Mouse (Mus musculus) erythroblast, embryonic 14.5 days (primary cell): Measurements from ENCODE around the gene Sapcd1. TPM values are rescaled to one million over a fixed set of nuclear protein-coding genes. Genes with fewer than 3 reads are reported as not detected.
A peak's percentile ranks its signal among the peaks of the same experiment; 100 is the strongest.

ENCODE experiments used
- H3K27me3 ChIP-seq: 2 replicates; pipeline ENCODE4 v1.6.1; 2012; ENCODE audit warnings: inconsistent platforms; ENCODE audit not compliant: control insufficient read depth
- H3K36me3 ChIP-seq: 2 replicates; pipeline ENCODE4 v1.6.1; 2012; ENCODE audit warnings: mild to moderate bottlenecking, inconsistent platforms; ENCODE audit not compliant: control insufficient read depth
- H3K4me1 ChIP-seq: 2 replicates; pipeline ENCODE4 v1.6.1; 2012; ENCODE audit warnings: inconsistent platforms; ENCODE audit not compliant: control insufficient read depth
- H3K4me3 ChIP-seq: replicated peaks from 2 replicates; pipeline ENCODE3; 2012; ENCODE audit warnings: moderate library complexity, mild to moderate bottlenecking, inconsistent platforms
- H3K9me3 ChIP-seq: 2 replicates; pipeline ENCODE4 v1.6.1; 2012; ENCODE audit warnings: low read length, inconsistent platforms, mixed read lengths; ENCODE audit not compliant: control insufficient read depth
- GATA1 ChIP-seq: IDR thresholded peaks from 2 replicates; pipeline ENCODE4 v1.6.1; 2012; ENCODE audit warnings: low read length, inconsistent platforms, mixed read lengths
- TAL1 ChIP-seq: IDR thresholded peaks from 3 replicates; pipeline ENCODE4 v1.6.1; 2012; ENCODE audit warnings: low read length, inconsistent platforms, mixed read lengths
- polyA plus RNA-seq: library from polyadenylated mRNA; stranded (reverse); fragments of >175 nt; gene quantifications from 2 replicates; pipeline ENCODE4 v1.2.3, GENCODE M21; 2012

Sapcd1 gene
- polyA plus RNA-seq, 1 experiment, result 0.87 TPM

GRCm38 (mm10) chr17:35057090-35057489, 29.3 kb upstream of the Sapcd1 start:
- Histone ChIP-seq H3K36me3 (peaks cover 58% of the 10 kb centered on the region), H3K4me1 (peaks cover 67% of the 10 kb centered on the region)
- TF ChIP-seq GATA1 (no peak), TAL1 (no peak)

DNA sequence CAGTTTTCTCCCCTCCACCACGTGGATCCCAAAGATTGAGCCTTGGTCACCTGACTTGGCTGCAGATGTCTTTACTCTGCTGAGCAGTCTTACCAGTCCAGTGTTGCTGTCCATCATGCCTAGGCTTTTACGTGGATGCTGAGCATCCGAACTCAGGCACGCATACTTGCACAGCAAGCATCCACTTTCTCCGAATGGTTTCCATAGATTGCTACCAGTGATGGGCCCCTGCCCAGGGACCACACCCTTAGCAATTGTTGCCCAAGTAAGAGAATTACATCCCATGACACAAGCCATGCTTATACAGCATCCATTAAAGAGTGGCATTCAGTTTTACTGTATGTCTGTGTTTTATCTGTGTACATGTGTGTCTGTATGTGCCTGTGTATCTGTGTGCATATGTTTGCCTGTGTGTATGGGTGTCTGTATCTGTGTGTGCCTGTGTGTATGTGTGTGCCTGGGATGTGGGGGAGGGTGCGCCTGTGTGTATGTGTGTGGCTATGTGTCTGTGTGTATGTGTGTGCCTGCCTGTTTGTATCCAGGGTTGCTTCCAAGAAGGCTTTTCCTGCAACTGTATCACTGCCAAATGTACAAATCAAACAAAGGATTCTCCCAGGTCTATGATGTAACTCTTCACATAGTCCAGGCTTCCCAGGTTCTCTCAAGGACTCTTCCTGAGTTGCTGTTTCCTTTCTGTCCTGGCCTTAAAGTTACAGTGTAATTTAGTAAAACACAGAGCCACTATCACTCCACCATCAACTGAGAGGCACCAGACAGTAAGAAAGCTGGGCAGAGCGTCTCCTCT, 28.1 kb upstream of the Sapcd1 start:
- no peak overlapping the region for H3K4me3 ChIP-seq
- peaks cover 9% of the 10 kb centered on the region for H3K27me3 ChIP-seq
- peaks cover 70% of the 10 kb centered on the region for H3K4me1 ChIP-seq
- TF ChIP-seq TAL1 (no peak), GATA1 (no peak)
- peaks cover 56% of the 10 kb centered on the region for H3K36me3 ChIP-seq
- no peaks in the 10 kb centered on the region for H3K9me3 ChIP-seq

More at GRCm38 (mm10) chr17:35057090-35057489, 29.3 kb upstream of the Sapcd1 start:
- peaks cover 13% of the 10 kb centered on the region for H3K27me3 ChIP-seq
- no peak overlapping the region for H3K4me3 ChIP-seq
- no peaks in the 10 kb centered on the region for H3K9me3 ChIP-seq

DNA sequence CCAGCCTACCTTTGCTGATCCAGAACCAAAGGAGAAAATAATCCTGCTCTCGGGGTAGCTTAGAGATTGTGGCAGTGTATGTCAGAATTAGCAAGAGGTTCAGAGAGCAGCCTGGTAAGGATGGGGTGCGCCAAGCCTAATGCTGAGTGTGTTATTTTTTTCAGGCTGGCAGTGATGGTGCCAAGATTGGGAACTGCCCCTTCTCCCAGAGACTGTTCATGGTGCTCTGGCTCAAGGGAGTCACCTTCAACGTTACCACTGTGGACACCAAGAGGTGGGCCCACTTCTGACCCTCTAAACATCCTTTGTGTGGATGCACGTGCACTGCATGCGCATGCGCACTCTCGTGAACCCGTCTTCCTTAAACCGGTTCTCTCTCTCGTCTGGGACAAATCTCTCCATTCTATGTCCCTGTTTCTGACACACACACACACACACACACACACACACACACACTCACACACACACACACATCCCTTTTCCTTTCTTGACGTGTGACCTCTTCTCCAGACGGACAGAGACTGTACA, 24.5 kb upstream of the Sapcd1 start:
- peaks cover 42% of the 10 kb centered on the region for H3K36me3 ChIP-seq
- peak overlapping the region; percentile 82 for H3K4me3 ChIP-seq
- TF ChIP-seq GATA1 (no peak), TAL1 (no peak)
- no peaks in the 10 kb centered on the region for H3K27me3 ChIP-seq
- no peaks in the 10 kb centered on the region for H3K9me3 ChIP-seq
- H3K4me1 ChIP-seq, result peaks cover 70% of the 10 kb centered on the region

DNA sequence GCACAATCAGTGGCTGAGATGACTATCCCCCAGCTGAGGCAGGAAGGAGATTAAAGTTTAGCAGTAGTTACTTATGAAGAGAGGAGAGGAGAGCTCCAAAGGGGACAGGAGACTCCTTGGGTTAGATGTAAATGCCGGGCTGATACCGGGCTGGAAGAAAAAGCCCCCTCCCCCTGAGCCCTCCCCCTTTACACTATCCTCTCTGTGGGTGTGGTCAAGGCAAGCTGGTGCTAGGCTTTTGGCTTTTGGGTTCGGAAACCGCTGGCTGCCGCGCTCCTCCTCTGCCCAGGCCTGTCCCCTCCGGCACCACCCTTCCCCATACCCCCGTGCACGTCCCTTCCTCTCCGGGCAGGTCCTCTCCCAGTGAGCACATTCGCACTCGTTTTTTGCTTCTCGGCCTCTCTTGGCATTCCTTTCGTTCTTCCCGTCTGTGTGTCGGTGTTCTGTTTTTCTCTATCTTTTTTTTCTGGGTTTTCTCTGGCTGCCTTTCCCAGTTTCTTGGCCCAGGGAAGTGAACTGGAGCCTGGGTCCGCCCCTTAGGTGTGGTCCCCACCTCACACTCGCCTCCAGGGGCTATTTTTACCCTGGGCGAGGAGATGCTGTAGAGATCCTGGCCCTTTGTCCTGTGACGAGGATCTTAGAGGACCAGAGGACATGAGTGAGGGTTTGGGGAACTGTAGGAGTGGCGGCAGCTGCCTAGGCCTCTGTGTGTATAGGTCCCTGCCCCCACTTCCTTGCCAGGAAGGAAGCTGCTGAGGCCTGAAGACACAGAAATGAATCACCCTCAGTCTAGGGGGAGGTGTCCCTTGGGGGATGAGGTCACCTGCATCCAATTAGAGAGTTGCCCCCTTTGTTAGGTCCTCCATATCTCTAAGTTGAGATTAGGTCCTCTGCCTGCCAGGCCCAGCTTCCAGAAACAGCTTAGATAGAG, 23.6 kb upstream of the Sapcd1 start:
- TF ChIP-seq TAL1 (no peak), GATA1 (no peak)
- peaks cover 39% of the 10 kb centered on the region for H3K36me3 ChIP-seq
- peaks cover 77% of the 10 kb centered on the region for H3K4me1 ChIP-seq
- no peaks in the 10 kb centered on the region for H3K9me3 ChIP-seq
- peak overlapping the region; percentile 82 for H3K4me3 ChIP-seq
- no peaks in the 10 kb centered on the region for H3K27me3 ChIP-seq

GRCm38 (mm10) chr17:35050126-35050750, 22.4 kb upstream of the Sapcd1 start:
- TF ChIP-seq GATA1, result no peak
- TF ChIP-seq TAL1, result no peak
- H3K4me1 ChIP-seq, result peaks cover 80% of the 10 kb centered on the region
- H3K27me3 ChIP-seq, result no peaks in the 10 kb centered on the region

DNA sequence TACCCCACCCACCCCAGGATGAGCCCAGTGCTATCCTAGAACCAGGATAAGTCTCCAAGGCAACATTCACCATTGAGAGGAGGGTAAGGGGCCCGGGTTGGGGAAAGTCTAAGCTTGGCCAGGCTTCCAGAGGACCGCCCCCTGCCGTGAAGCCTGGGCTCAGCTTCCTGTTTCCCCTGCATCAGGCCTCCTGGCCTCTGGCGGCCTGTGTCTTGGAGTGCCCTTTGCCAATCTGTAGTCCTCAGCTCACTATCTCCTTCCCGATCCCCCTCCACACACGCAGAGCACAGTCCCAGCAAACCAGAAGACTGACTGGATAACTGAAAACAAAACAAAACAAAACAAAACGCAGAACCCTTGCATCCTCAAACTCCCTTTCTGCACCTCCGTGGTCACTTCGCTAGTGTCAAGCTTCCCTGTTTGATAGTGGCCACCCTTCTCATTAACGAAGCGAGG, 21.8 kb upstream of the Sapcd1 start, which contains the start of gene Clic1:
Gene Clic1 (plus strand): TSS at position 406 of the 456 bp plus-strand sequence.
- Histone ChIP-seq H3K4me1 (peaks cover 84% of the 10 kb centered on the region), H3K36me3 (peaks cover 23% of the 10 kb centered on the region), H3K27me3 (no peaks in the 10 kb centered on the region), H3K4me3 (peak within 1 kb of the TSS; percentile 82), H3K9me3 (no peaks in the 10 kb centered on the region)
- TF ChIP-seq GATA1 (no peak), TAL1 (no peak)

More at GRCm38 (mm10) chr17:35050126-35050750, 22.4 kb upstream of the Sapcd1 start:
- H3K36me3 ChIP-seq, result peaks cover 28% of the 10 kb centered on the region
- no peaks in the 10 kb centered on the region for H3K9me3 ChIP-seq
- peak overlapping the region; percentile 82 for H3K4me3 ChIP-seq

- Histone ChIP-seq H3K4me3 (no peak overlapping the region), H3K9me3 (no peaks in the 10 kb centered on the region), H3K4me1 (peaks cover 90% of the 10 kb centered on the region), H3K36me3 (peaks cover 18% of the 10 kb centered on the region), H3K27me3 (no peaks in the 10 kb centered on the region)
- TF ChIP-seq GATA1 (no peak), TAL1 (no peak)
Observed at GRCm38 (mm10) chr17:35048932-35049440, 21.2 kb upstream of the Sapcd1 start.
